Mouse (Mus musculus) left cerebral cortex, postnatal 4 days (tissue): ENCODE results near the gene Cept1. TPM values are rescaled to one million over a fixed set of nuclear protein-coding genes. Genes with fewer than 3 reads are reported as not detected.
A peak's percentile ranks its signal among the peaks of the same experiment; 100 is the strongest.
"Not testable (repeated sequence)": the region's sequence is repeated elsewhere in the genome, so short reads cannot be mapped to it uniquely, and the experiment has no call there.

Experiments used
- DNase-seq: peaks from one replicate; pipeline ENCODE4 v3.0.0-alpha.2; 2022
- intact Hi-C: fragments of 180-260 bp; cut with DNase I; formaldehyde crosslinking; loops from one replicate; pipeline ENCODE4 v1.15.1; 2025
- total RNA-seq, 2 experiments: library from RNA; stranded (reverse); gene quantifications; 2 replicates each; pipeline ENCODE4 v1.2.3; 2021

Gene Cept1
- total RNA-seq, result 10 to 100 TPM; 35.4 to 36.9 TPM

- intact Hi-C loops, result no loop called here
- peak; percentile 93 for DNase-seq
Observed at GRCm38 (mm10) chr3:106547171-106547923, at the start of gene Cept1, which contains the start of gene Dram2. Gene Cept1, minus strand, starts transcription at chr3:106547802. Gene Dram2, plus strand, starts transcription at chr3:106547798.

GRCm38 (mm10) chr3:106593631-106594030 is 46.0 kb upstream of the Cept1 start:
- DNase-seq, intact Hi-C loops: not testable (repeated sequence)

- intact Hi-C loops, result no loop called here
- DNase-seq, result no peak
Observed at GRCm38 (mm10) chr3:106579296-106579695, 31.7 kb upstream of the Cept1 start.

GRCm38 (mm10) chr3:106573191-106573590 is 25.6 kb upstream of the Cept1 start:
- no peak for DNase-seq

GRCm38 (mm10) chr3:106565876-106566275 is 18.3 kb upstream of the Cept1 start:
- DNase-seq, result no peak
- intact Hi-C loops, result no loop called here

More at GRCm38 (mm10) chr3:106573191-106573590, 25.6 kb upstream of the Cept1 start:
- intact Hi-C loops, result no loop called here

GRCm38 (mm10) chr3:106558271-106558670 is 10.7 kb upstream of the Cept1 start:
- intact Hi-C loops, result no loop called here
- DNase-seq, result no peak

- no peak for DNase-seq
- intact Hi-C loops, result no loop called here
Observed at GRCm38 (mm10) chr3:106555743-106556250, 8.2 kb upstream of the Cept1 start.

GRCm38 (mm10) chr3:106553411-106553810 is 5.8 kb upstream of the Cept1 start:
- intact Hi-C loops, result no loop called here
- DNase-seq, result no peak

GRCm38 (mm10) chr3:106548971-106549370 is 1.4 kb upstream of the Cept1 start:
- intact Hi-C loops, result no loop called here
- no peak for DNase-seq

GRCm38 (mm10) chr3:106547924-106548539 is 430 bp upstream of the Cept1 start:
- DNase-seq, result no peak
- intact Hi-C loops, result no loop called here

GRCm38 (mm10) chr3:106544721-106545316 is 2.8 kb downstream of the Cept1 start:
- DNase-seq, result no peak
- intact Hi-C loops, result no loop called here

- no peak for DNase-seq
- intact Hi-C loops, result no loop called here
Observed at GRCm38 (mm10) chr3:106533277-106533676, 14.3 kb downstream of the Cept1 start.

- intact Hi-C loops, result no loop called here
- no peak for DNase-seq
Observed at GRCm38 (mm10) chr3:106528032-106528431, 19.6 kb downstream of the Cept1 start.

- intact Hi-C loops, result no loop called here
Observed at GRCm38 (mm10) chr3:106526411-106526810, 21.2 kb downstream of the Cept1 start.

GRCm38 (mm10) chr3:106522730-106523129 is 24.9 kb downstream of the Cept1 start:
- intact Hi-C loops, result no loop called here
- DNase-seq, result no peak

More at GRCm38 (mm10) chr3:106526411-106526810, 21.2 kb downstream of the Cept1 start:
- DNase-seq, result no peak

- intact Hi-C loops, result no loop called here
- no peak for DNase-seq
Observed at GRCm38 (mm10) chr3:106515016-106515415, 32.6 kb downstream of the Cept1 start.

- DNase-seq, result no peak
- intact Hi-C loops, result no loop called here
Observed at GRCm38 (mm10) chr3:106510669-106511068, 36.9 kb downstream of the Cept1 start.

- intact Hi-C loops, result no loop called here
- DNase-seq, result no peak
Observed at GRCm38 (mm10) chr3:106502892-106503291, 44.7 kb downstream of the Cept1 start.

- DNase-seq, result no peak
- intact Hi-C loops, result no loop called here
Observed at GRCm38 (mm10) chr3:106500510-106500909, 47.1 kb downstream of the Cept1 start.

GRCm38 (mm10) chr3:106496996-106497395 is 50.6 kb downstream of the Cept1 start:
- DNase-seq, result no peak
- intact Hi-C loops, result no loop called here

GRCm38 (mm10) chr3:106496045-106496721 is 51.4 kb downstream of the Cept1 start:
- intact Hi-C loops, result no loop called here
- DNase-seq, result no peak
